Mouse (Mus musculus): ENCODE data around the gene Fam184a. TPM values are rescaled to one million over a fixed set of nuclear protein-coding genes. Genes with fewer than 3 reads are reported as not detected.
"Not testable (repeated sequence)": the region's sequence is repeated elsewhere in the genome, so short reads cannot be mapped to it uniquely, and the experiment has no call there.

Gene Fam184a
- total and polyA plus RNA-seq, 2 experiments = 0.13 to 0.65 TPM

- DNase-seq (ENCODE audit: extremely low read depth, low read depth, low spot score) = no peak
- H3K27ac ChIP-seq (replicated peaks; ENCODE audit: insufficient read depth, low read depth, low read length) = no peak overlapping the region
- H3K4me3 ChIP-seq (ENCODE audit: insufficient read depth, low read depth, low read length) = no peak overlapping the region
- H3K27me3 ChIP-seq (ENCODE audit: control insufficient read depth, insufficient read depth, low read length) = no peaks in the 10 kb centered on the region
- 85% methylated on average over 2 of the region's 2 CpGs for WGBS
- no peak overlapping the region for H3K9ac ChIP-seq (ENCODE audit: low read depth, low read length)
- H3K36me3 ChIP-seq (ENCODE audit: control insufficient read depth, insufficient read depth, low read length) = no peaks in the 10 kb centered on the region
- no peaks in the 10 kb centered on the region for H3K79me2 ChIP-seq (ENCODE audit: control insufficient read depth, insufficient read depth, low read length)
- no peaks in the 10 kb centered on the region; the same call in 1 of the 2 replicates for H3K4me1 ChIP-seq (ENCODE audit: control insufficient read depth, insufficient read depth, low read length)
- TF ChIP-seq CTCF (IDR thresholded peaks at IDR 0.05; ENCODE audit: low read depth, low read length) = no peak
Observed at GRCm38 (mm10) chr10:53650683-53651082, 100.2 kb downstream of the Fam184a start.

DNA sequence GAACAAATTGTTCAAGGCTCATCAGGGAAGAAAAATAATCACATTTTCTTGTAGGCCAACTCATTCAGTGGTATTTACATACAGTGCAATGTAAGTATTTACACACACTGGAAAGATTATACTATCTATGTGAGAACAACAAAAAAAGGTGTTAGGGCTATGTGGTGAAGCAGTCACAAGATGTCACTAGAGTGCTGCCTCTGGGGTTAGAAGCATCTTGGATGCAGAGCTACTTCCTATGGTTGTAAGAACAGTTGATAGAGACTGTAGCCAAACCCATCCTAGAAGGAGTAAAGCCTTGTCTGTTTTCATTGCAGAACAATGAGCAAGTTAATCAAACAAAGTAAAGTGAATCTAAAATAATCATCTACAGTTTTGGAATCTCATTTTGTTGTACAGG is 109.4 kb downstream of the Fam184a start:
- no peak overlapping the region for H3K9ac ChIP-seq (ENCODE audit: low read depth, low read length)
- no peaks in the 10 kb centered on the region for H3K36me3 ChIP-seq (ENCODE audit: control insufficient read depth, insufficient read depth, low read length)
- DNase-seq (ENCODE audit: extremely low read depth, low read depth, low spot score) = peak; percentile 12
- TF ChIP-seq CTCF (IDR thresholded peaks at IDR 0.05; ENCODE audit: low read depth, low read length) = no peak
- TF ChIP-seq POLR2A (IDR thresholded peaks at IDR 0.05; ENCODE audit: extremely low read depth, insufficient read depth, low read length) = no peak
- H3K27me3 ChIP-seq (ENCODE audit: control insufficient read depth, insufficient read depth, low read length) = no peaks in the 10 kb centered on the region
- H3K79me2 ChIP-seq (ENCODE audit: control insufficient read depth, insufficient read depth, low read length) = no peaks in the 10 kb centered on the region
- H3K4me1 ChIP-seq (ENCODE audit: control insufficient read depth, insufficient read depth, low read length) = no peaks in the 10 kb centered on the region
- H3K27ac ChIP-seq (replicated peaks; ENCODE audit: insufficient read depth, low read depth, low read length) = no peak overlapping the region
- no peak overlapping the region for H3K4me3 ChIP-seq (ENCODE audit: insufficient read depth, low read depth, low read length)

GRCm38 (mm10) chr10:53635246-53635971 is 115.5 kb downstream of the Fam184a start:
- Histone ChIP-seq H3K79me2 (ENCODE audit: control insufficient read depth, insufficient read depth, low read length) (no peaks in the 10 kb centered on the region), H3K4me1 (ENCODE audit: control insufficient read depth, insufficient read depth, low read length) (no peaks in the 10 kb centered on the region), H3K4me3 (ENCODE audit: insufficient read depth, low read depth, low read length) (no peak overlapping the region), H3K36me3 (ENCODE audit: control insufficient read depth, insufficient read depth, low read length) (no peaks in the 10 kb centered on the region), H3K27me3 (ENCODE audit: control insufficient read depth, insufficient read depth, low read length) (no peaks in the 10 kb centered on the region), H3K27ac (replicated peaks; ENCODE audit: insufficient read depth, low read depth, low read length) (no peak overlapping the region), H3K9ac (ENCODE audit: low read depth, low read length) (no peak overlapping the region)
- DNase-seq (ENCODE audit: extremely low read depth, low read depth, low spot score) = no peak
- TF ChIP-seq POLR2A (IDR thresholded peaks at IDR 0.05; ENCODE audit: extremely low read depth, insufficient read depth, low read length) = no peak
- no peak for TF ChIP-seq CTCF (IDR thresholded peaks at IDR 0.05; ENCODE audit: low read depth, low read length)
- 69% methylated on average over 13 of the region's 13 CpGs for WGBS

GRCm38 (mm10) chr10:53634160-53634559 is 116.8 kb downstream of the Fam184a start:
- Histone ChIP-seq H3K4me1 (ENCODE audit: control insufficient read depth, insufficient read depth, low read length) (no peaks in the 10 kb centered on the region), H3K4me3 (ENCODE audit: insufficient read depth, low read depth, low read length) (no peak overlapping the region), H3K9ac (ENCODE audit: low read depth, low read length) (no peak overlapping the region), H3K27ac (replicated peaks; ENCODE audit: insufficient read depth, low read depth, low read length) (no peak overlapping the region), H3K36me3 (ENCODE audit: control insufficient read depth, insufficient read depth, low read length) (no peaks in the 10 kb centered on the region), H3K27me3 (ENCODE audit: control insufficient read depth, insufficient read depth, low read length) (no peaks in the 10 kb centered on the region), H3K79me2 (ENCODE audit: control insufficient read depth, insufficient read depth, low read length) (no peaks in the 10 kb centered on the region)
- TF ChIP-seq CTCF (IDR thresholded peaks at IDR 0.05; ENCODE audit: low read depth, low read length) = no peak
- no peak for TF ChIP-seq POLR2A (IDR thresholded peaks at IDR 0.05; ENCODE audit: extremely low read depth, insufficient read depth, low read length)
- 87% methylated on average over 10 of the region's 10 CpGs for WGBS
- DNase-seq (ENCODE audit: extremely low read depth, low read depth, low spot score) = no peak

- 54% methylated on average over 10 of the region's 10 CpGs for WGBS
- H3K27ac ChIP-seq (replicated peaks; ENCODE audit: insufficient read depth, low read depth, low read length) = peak within 1 kb of the TSS; percentile 79
- not testable (repeated sequence) for H3K79me2 ChIP-seq (ENCODE audit: control insufficient read depth, insufficient read depth, low read length); H3K4me1 ChIP-seq (ENCODE audit: control insufficient read depth, insufficient read depth, low read length); H3K27me3 ChIP-seq (ENCODE audit: control insufficient read depth, insufficient read depth, low read length); DNase-seq (ENCODE audit: extremely low read depth, low read depth, low spot score); H3K36me3 ChIP-seq (ENCODE audit: control insufficient read depth, insufficient read depth, low read length)
- peak within 1 kb of the TSS; percentile 95 for H3K4me3 ChIP-seq (ENCODE audit: insufficient read depth, low read depth, low read length)
- H3K9ac ChIP-seq (ENCODE audit: low read depth, low read length) = peak within 1 kb of the TSS; percentile 87
Observed at GRCm38 (mm10) chr10:53630339-53630738, 120.6 kb downstream of the Fam184a start, which contains the start of gene Mcm9. TSS of gene Mcm9 (minus strand) at chr10:53630439.

DNA sequence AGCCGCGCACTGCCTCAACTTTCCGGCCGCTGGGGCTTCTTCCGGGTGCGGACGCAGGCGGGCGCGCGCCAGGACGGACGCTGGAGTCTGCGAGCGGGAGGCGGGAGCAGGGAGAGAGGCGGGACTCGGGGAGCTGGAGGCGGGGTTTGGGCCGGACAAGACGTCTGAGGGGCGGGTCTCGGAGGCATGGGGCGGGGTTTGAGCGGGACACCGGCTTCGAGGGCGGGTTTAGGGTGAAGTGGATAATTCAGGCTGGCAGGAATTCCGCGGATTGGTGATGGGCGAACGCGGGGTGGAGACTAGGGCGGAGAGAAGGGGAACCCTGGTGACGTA is 121.0 kb downstream of the Fam184a start:
- WGBS = under 1% methylated on average over 35 of the region's 35 CpGs
- TF ChIP-seq POLR2A (IDR thresholded peaks at IDR 0.05; ENCODE audit: extremely low read depth, insufficient read depth, low read length) = peak; percentile 63; the same call in 1 of the 2 replicates
- no peak for TF ChIP-seq CTCF (IDR thresholded peaks at IDR 0.05; ENCODE audit: low read depth, low read length)
- peak overlapping the region; percentile 79 for H3K27ac ChIP-seq (replicated peaks; ENCODE audit: insufficient read depth, low read depth, low read length)
- H3K4me3 ChIP-seq (ENCODE audit: insufficient read depth, low read depth, low read length) = peak overlapping the region; percentile 95
- no peaks in the 10 kb centered on the region for H3K4me1 ChIP-seq (ENCODE audit: control insufficient read depth, insufficient read depth, low read length)
- H3K9ac ChIP-seq (ENCODE audit: low read depth, low read length) = peak overlapping the region; percentile 87
- H3K79me2 ChIP-seq (ENCODE audit: control insufficient read depth, insufficient read depth, low read length) = peaks cover 4% of the 10 kb centered on the region; the same call in 1 of the 2 replicates
- DNase-seq (ENCODE audit: extremely low read depth, low read depth, low spot score) = peak; percentile 94
- H3K27me3 ChIP-seq (ENCODE audit: control insufficient read depth, insufficient read depth, low read length) = no peaks in the 10 kb centered on the region
- no peaks in the 10 kb centered on the region for H3K36me3 ChIP-seq (ENCODE audit: control insufficient read depth, insufficient read depth, low read length)

Data from liver, adult 2 months (tissue).